Mouse (Mus musculus): ENCODE results near the gene Arrdc2.

Arrdc2 gene

GRCm38 (mm10) chr8:70789046-70789445 lies 50.5 kb downstream of the Arrdc2 start:
- no peak for DNase-seq (ENCODE audit: low read depth, low spot score)

- peak; percentile 96 for DNase-seq (ENCODE audit: low read depth, low spot score)
These were observed 51.4 kb downstream of the Arrdc2 start for GRCm38 (mm10) chr8:70787941-70788667.

- no peak for DNase-seq (ENCODE audit: low read depth, low spot score)
These were observed 52.5 kb downstream of the Arrdc2 start for GRCm38 (mm10) chr8:70787051-70787445.

- no peak for DNase-seq (ENCODE audit: low read depth, low spot score)
These were observed 53.0 kb downstream of the Arrdc2 start for GRCm38 (mm10) chr8:70786291-70787050.

All from ZHBTc4 (cell line).